Mouse (Mus musculus) C2C12 (cell line): ENCODE results near the gene Zfp513.

ENCODE experiments used
- CTCF ChIP-seq: IDR thresholded peaks from one replicate; pipeline ENCODE4 v1.5.1; 2011; ENCODE audit not compliant: control insufficient read depth, insufficient read depth, insufficient read length
- MAX ChIP-seq: IDR thresholded peaks from one replicate; pipeline ENCODE4 v1.6.1; 2011; ENCODE audit warnings: mild to moderate bottlenecking, control low read depth
- MYOD1 ChIP-seq: IDR thresholded peaks from one replicate; pipeline ENCODE4 v1.6.1; 2011; ENCODE audit warnings: low read depth; ENCODE audit not compliant: control insufficient read depth, insufficient read length
- MYOG ChIP-seq: IDR thresholded peaks from one replicate; pipeline ENCODE4 v1.6.1; 2011; ENCODE audit not compliant: control insufficient read depth, insufficient read length; ENCODE audit errors: extremely low read depth
- USF1 ChIP-seq: IDR thresholded peaks from one replicate; pipeline ENCODE4 v1.6.1; 2011; ENCODE audit warnings: low read depth, mild to moderate bottlenecking, control low read depth, moderate library complexity

GRCm38 (mm10) chr5:31204421-31204820 is 2.3 kb upstream of the Zfp513 start:
- no peak for TF ChIP-seq CTCF
- TF ChIP-seq MAX = no peak
- TF ChIP-seq MYOG = no peak
- no peak for TF ChIP-seq MYOD1
- no peak for TF ChIP-seq USF1
